Mouse (Mus musculus) forebrain, embryonic 14.5 days (tissue): ENCODE measurements around the gene Nkiras2. TPM values are rescaled to one million over a fixed set of nuclear protein-coding genes. Genes with fewer than 3 reads are reported as not detected.
A peak's percentile ranks its signal among the peaks of the same experiment; 100 is the strongest.
"Not testable (repeated sequence)": the region's sequence is repeated elsewhere in the genome, so short reads cannot be mapped to it uniquely, and the experiment has no call there.

Experiments used
- ATAC-seq: fragments of 200-750 bp; cut with Nextera tagmentation; 2 replicates; pipeline ENCODE4 v1.8.0; 2017; ENCODE audit warnings: mild to moderate bottlenecking, moderate library complexity
- DNase-seq: peaks from one replicate; pipeline ENCODE4 v3.0.0-alpha.2; 2015; ENCODE audit warnings: low spot score
- H3K27ac ChIP-seq: fragments of 300-500 bp; sonication (generic); 2 replicates; pipeline ENCODE4 v1.5.1; 2014; ENCODE audit warnings: low read depth, mild to moderate bottlenecking, control low read depth, low read length, moderate library complexity
- H3K27me3 ChIP-seq: fragments of 300-500 bp; sonication (generic); replicated peaks from 2 replicates; pipeline ENCODE4 v1.6.1; 2014; ENCODE audit warnings: low read length, control low read depth, mixed read lengths; ENCODE audit not compliant: control insufficient read depth, insufficient read depth
- H3K36me3 ChIP-seq: fragments of 300-500 bp; sonication (generic); 2 replicates; pipeline ENCODE4 v1.6.1; 2014; ENCODE audit warnings: low read length, control low read depth; ENCODE audit not compliant: control insufficient read depth, insufficient read depth
- H3K4me1 ChIP-seq: fragments of 300-500 bp; sonication (generic); 2 replicates; pipeline ENCODE4 v1.6.1; 2014; ENCODE audit warnings: antibody characterized with exemption, low read length, control low read depth; ENCODE audit not compliant: control insufficient read depth, insufficient read depth
- H3K4me2 ChIP-seq: fragments of 300-500 bp; sonication (generic); 2 replicates; pipeline ENCODE4 v1.6.1; 2014; ENCODE audit warnings: mild to moderate bottlenecking, control low read depth, low read length
- H3K4me3 ChIP-seq: fragments of 300-500 bp; sonication (generic); 2 replicates; pipeline ENCODE4 v1.5.1; 2014; ENCODE audit warnings: low read depth, low read length, control low read depth
- H3K9ac ChIP-seq: fragments of 300-500 bp; sonication (generic); 2 replicates; pipeline ENCODE4 v1.6.1; 2014; ENCODE audit warnings: mild to moderate bottlenecking, low read length, control low read depth, moderate library complexity
- H3K9me3 ChIP-seq: fragments of 300-500 bp; sonication (generic); replicated peaks from 2 replicates; pipeline ENCODE4 v1.6.1; 2016; ENCODE audit warnings: low read length, control low read depth, mixed read lengths; ENCODE audit not compliant: control insufficient read depth
- WGBS: fragments of 180-500 bp; shearing (Covaris S2); extraction: QIAGEN DNeasy Blood & Tissue Kit; methylation state at CpG from one replicate; pipeline ENCODE4 v1.1.7; 2014; 5-methylcytosine and 5-hydroxymethylcytosine counted together
- polyA plus RNA-seq: library from polyadenylated mRNA; unstranded; fragments of >200 nt; fragmentation: Nextera tagmentation; extraction: Ambion mirVana; gene quantifications from 2 replicates; pipeline ENCODE4 v1.2.1, GENCODE M21; 2014

Gene Nkiras2
- polyA plus RNA-seq, 1 experiment from 2014 or later = 122 TPM

DNA sequence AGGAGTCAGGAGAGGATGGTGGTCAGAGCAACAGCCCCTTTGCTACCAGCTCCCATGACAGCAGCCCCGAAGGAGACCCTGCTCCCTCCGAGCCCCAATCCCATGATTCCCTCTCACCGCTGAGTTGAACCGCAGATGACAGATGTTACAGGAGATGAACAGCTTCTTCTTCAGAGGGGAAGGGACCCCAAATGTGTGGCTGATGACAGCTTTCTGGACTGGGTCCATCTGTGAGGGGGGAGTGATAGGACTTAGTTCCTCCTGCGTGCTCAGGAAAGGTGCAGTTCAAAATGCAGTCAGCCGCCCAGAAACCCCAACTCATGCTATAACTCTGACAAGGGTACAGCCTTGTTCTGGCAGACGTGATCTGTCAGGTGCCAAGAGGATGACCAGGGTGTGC is 15.5 kb downstream of the Nkiras2 start:
- DNase-seq (no peak), ATAC-seq (no peak)
- WGBS = 78% methylated on average over 7 of the region's 7 CpGs
- no peak overlapping the region for H3K9ac ChIP-seq
- H3K4me3 ChIP-seq = no peak overlapping the region
- no peaks in the 10 kb centered on the region for H3K9me3 ChIP-seq
- no peak overlapping the region for H3K27ac ChIP-seq
- H3K4me1 ChIP-seq = no peaks in the 10 kb centered on the region
- no peaks in the 10 kb centered on the region for H3K36me3 ChIP-seq
- H3K4me2 ChIP-seq = no peak overlapping the region
- H3K27me3 ChIP-seq = 0 out of 2 replicates have a peak, but pooled peaks cover 3% of the 10 kb centered on the region

DNA sequence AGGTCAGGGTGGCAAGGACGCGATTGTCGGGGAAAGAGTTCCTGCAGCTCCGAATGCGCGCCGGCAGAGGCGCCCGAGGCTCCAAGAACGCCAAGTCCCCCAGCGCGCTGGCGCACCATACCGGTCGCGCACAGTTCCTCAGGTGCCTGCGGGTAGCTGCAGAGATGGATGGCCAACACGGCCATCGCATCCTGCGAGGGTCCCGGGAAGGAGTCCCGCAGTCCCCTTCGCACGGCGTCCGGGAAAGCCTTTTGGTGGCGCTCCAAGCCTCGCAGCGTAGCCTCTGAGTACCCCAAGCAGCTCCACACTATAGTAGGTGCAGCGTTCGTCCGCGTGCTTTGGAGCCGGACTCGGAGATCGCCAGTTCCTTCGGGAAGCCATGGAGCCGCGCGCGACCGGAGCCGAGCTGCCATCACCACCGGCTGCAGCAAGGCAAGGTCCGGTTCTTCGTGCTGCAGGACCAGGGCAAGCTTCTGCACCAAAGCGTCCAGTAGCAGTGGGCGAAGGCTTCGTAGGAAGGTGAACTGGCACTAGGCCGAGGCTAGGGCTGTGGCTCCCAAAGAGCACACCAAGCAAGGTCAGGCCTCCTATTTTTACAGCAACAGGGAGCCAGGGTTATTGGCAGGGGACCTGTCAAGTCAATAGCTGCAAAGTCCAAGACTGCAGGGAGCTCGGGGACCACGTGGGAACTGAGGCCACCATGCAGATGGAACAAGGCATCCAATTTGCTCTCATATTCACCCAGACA is 21.3 kb downstream of the Nkiras2 start:
- H3K27ac ChIP-seq = no peak overlapping the region
- peak overlapping the region; percentile 35 for H3K4me3 ChIP-seq
- WGBS = 7% methylated on average over 52 of the region's 52 CpGs
- H3K4me2 ChIP-seq = peak overlapping the region; percentile 67
- H3K9me3 ChIP-seq = no peaks in the 10 kb centered on the region
- H3K4me1 ChIP-seq = peaks cover 5% of the 10 kb centered on the region; the same call in 1 of the 2 replicates
- DNase-seq (peak; percentile 73), ATAC-seq (peak; percentile 54; the same call in 1 of the 2 replicates)
- 0 out of 2 replicates have a peak, but pooled peaks cover 10% of the 10 kb centered on the region for H3K27me3 ChIP-seq
- H3K36me3 ChIP-seq = no peaks in the 10 kb centered on the region
- H3K9ac ChIP-seq = peak overlapping the region; percentile 51

DNA sequence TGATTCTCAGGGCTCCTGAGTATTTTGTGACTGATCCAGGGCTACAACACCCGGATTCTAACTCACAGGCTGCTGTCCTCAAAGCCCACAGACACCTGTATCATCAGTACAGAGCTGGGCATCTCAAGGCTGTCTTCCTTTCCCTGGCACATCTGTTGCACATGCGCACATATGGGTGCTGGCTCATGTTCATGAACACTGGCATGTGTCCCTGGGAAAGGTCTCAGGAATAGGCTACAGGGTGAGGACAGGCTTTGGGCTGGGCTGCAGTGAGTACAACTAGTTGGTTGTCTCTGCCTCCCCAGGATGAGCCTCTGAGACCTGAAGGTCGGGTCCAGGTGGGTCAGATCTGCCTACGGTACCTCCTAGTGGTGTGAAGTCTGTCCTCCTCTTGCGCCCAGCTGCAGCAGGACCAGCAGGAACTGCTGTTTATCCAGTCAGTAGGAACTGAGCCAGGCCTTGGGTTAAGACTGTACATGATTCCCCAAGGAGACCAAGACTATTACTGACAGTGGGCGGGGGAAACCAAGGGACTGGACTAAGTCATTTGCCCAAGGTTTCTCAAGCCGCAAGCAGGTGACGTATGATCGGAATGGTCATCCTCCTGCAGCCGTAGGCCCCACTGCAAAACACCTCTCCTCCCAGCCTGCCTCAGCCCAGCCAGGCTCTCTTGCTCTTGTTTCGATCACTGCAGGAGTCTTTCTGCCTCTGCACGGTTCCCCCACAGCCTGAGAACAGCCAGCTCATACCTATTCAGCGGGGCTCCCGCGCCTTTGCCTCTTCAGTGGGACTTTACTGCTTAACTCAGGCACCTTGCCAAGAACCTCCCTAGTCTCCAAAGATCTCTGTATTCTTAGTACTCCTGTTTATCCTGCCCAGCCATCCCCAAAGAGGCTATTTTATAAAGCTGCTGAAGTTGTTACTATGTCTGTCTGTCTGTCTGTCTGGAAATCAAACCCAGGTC is 24.9 kb downstream of the Nkiras2 start:
- DNase-seq (peak; percentile 45), ATAC-seq (no peak)
- H3K36me3 ChIP-seq = no peaks in the 10 kb centered on the region
- H3K9ac ChIP-seq = no peak overlapping the region
- H3K4me2 ChIP-seq = no peak overlapping the region
- peaks cover 5% of the 10 kb centered on the region; the same call in 1 of the 2 replicates for H3K4me1 ChIP-seq
- H3K4me3 ChIP-seq = no peak overlapping the region
- H3K9me3 ChIP-seq = no peaks in the 10 kb centered on the region
- no peak overlapping the region for H3K27ac ChIP-seq
- 0 out of 2 replicates have a peak, but pooled peaks cover 6% of the 10 kb centered on the region for H3K27me3 ChIP-seq
- WGBS = 57% methylated on average over 15 of the region's 15 CpGs

DNA sequence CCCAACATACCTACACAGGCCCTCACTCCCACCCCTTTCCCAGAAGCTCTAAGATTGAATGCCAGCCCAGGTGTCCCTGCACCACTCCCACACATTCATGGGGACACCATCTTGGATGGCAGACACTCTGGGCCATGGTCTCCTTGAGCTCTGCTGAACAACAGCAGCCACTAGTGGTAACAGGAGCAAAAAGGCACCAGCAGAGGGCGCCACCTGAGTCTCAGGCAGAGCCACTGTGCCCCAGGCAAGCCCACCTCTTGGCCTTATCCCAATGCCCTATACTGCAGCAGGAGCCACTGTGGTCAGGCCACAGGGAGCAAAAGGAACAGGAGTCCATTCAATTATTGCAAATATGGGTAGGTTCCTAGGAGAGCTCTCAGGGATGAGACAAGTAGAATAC is 27.2 kb downstream of the Nkiras2 start:
- WGBS = 14% methylated on average over 1 of the region's 1 CpGs
- peak; percentile 46 for DNase-seq

DNA sequence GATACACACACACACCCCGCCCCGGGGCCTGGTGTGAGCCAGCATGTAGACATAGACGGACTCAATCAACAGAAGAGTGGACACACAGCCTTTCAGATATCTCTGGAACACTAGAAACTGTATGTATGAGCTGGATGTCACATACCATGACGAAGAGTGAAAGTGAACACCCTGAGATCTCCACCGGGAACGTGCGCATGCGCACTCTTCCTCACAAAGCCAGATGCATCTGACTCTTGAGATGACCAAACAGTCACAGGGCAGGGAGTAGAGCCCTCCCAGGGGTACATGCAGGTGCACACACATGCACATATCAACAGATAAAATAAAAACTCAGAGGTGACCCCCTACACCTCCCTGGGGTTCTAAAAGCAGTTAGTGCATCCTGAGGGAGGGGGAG is 29.4 kb downstream of the Nkiras2 start:
- H3K27ac ChIP-seq = no peak overlapping the region
- no peak for DNase-seq
- H3K9me3 ChIP-seq = no peaks in the 10 kb centered on the region
- no peak for ATAC-seq
- H3K4me2 ChIP-seq = no peak overlapping the region
- no peak overlapping the region for H3K4me3 ChIP-seq
- no peak overlapping the region for H3K9ac ChIP-seq
- H3K27me3 ChIP-seq = 0 out of 2 replicates have a peak, but pooled peaks cover 3% of the 10 kb centered on the region
- H3K36me3 ChIP-seq = no peaks in the 10 kb centered on the region
- 87% methylated on average over 8 of the region's 8 CpGs for WGBS
- 0 out of 2 replicates have a peak, but pooled peaks cover 2% of the 10 kb centered on the region for H3K4me1 ChIP-seq

More for the DNA sequence above, 27.2 kb downstream of the Nkiras2 start:
- ATAC-seq = no peak
- no peak overlapping the region for H3K4me3 ChIP-seq
- no peak overlapping the region for H3K4me2 ChIP-seq
- no peaks in the 10 kb centered on the region for H3K36me3 ChIP-seq
- no peak overlapping the region for H3K27ac ChIP-seq
- H3K9ac ChIP-seq = no peak overlapping the region
- no peaks in the 10 kb centered on the region for H3K9me3 ChIP-seq
- H3K27me3 ChIP-seq = 0 out of 2 replicates have a peak, but pooled peaks cover 3% of the 10 kb centered on the region
- H3K4me1 ChIP-seq = 0 out of 2 replicates have a peak, but pooled peaks cover 2% of the 10 kb centered on the region

DNA sequence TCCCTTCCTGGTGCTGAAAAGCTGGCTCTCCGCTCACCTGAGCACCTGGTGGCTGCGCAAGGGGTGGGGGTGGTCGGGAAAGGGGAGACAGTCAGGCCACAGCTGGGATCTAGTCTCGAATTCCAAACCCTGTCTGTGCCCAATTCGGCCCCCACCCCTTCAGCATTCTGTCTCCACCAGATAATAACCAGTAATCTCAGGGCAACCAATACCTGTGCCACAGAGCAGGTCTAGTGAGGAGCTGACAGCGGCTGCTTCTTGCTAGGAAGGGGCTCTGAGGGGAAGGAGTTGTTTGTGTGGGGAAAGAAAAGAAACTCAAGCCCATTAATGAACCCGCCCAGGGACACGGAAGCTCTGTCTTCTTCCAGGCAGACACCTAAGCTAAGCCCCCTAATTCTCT is 32.2 kb downstream of the Nkiras2 start:
- 11% methylated on average over 8 of the region's 8 CpGs for WGBS
- H3K27me3 ChIP-seq = 0 out of 2 replicates have a peak, but pooled peaks cover 3% of the 10 kb centered on the region
- no peak overlapping the region for H3K4me2 ChIP-seq
- no peaks in the 10 kb centered on the region for H3K36me3 ChIP-seq
- no peak overlapping the region for H3K9ac ChIP-seq
- H3K27ac ChIP-seq = no peak overlapping the region
- no peaks in the 10 kb centered on the region for H3K9me3 ChIP-seq
- ATAC-seq = no peak
- H3K4me3 ChIP-seq = no peak overlapping the region
- no peak for DNase-seq
- no peaks in the 10 kb centered on the region for H3K4me1 ChIP-seq

DNA sequence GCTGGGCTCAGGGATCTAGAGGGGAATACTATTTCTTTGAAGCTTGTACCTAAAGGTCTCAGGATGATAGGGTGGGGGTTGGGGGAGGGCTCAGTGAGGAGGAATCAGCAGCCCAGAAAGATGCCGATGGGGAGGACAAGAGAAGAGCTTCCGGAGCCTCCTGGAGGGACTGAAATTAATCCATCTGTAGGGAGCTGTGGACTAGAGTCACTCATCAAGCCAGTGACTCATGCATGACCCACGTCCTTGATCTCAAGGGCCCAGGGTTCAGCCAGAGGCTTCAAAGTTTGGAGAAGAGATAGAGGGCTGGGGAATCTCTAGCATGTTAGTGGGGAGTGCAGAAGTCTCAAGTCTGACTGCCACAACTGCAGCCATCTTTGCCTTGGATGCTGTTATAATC is 32.7 kb downstream of the Nkiras2 start:
- WGBS = 12% methylated on average over 3 of the region's 3 CpGs
- Histone ChIP-seq H3K36me3 (no peaks in the 10 kb centered on the region), H3K4me1 (0 out of 2 replicates have a peak, but pooled peaks cover 3% of the 10 kb centered on the region), H3K9me3 (no peaks in the 10 kb centered on the region), H3K4me2 (no peak overlapping the region), H3K9ac (no peak overlapping the region), H3K27ac (no peak overlapping the region), H3K4me3 (no peak overlapping the region), H3K27me3 (0 out of 2 replicates have a peak, but pooled peaks cover 3% of the 10 kb centered on the region)
- ATAC-seq (no peak), DNase-seq (no peak)

DNA sequence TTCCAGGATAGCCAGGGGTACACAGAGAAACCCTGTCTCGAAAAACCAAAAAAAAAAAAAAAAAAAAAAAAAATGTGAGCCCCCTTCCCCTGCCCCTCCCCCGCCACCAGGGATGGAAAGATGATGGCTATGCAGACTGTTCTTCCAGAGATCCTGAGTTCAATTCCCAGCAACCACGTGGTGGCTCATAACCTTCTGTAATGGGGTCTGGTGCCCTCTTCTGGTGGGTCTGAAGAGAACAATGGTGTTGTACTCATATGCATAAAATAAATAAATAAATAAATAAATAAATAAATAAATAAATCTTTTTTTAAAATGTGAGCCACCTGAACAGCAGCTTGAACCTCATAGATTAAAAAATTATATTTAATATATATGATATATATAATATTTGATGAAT is 36.5 kb downstream of the Nkiras2 start:
- H3K4me1 ChIP-seq, ATAC-seq, H3K36me3 ChIP-seq, H3K4me2 ChIP-seq, H3K27ac ChIP-seq, DNase-seq, H3K27me3 ChIP-seq, H3K4me3 ChIP-seq, H3K9me3 ChIP-seq, H3K9ac ChIP-seq: not testable (repeated sequence)
- 49% methylated on average over 2 of the region's 3 CpGs for WGBS
